Mouse (Mus musculus): ENCODE measurements around the gene Ubqln3. TPM values are rescaled to one million over a fixed set of nuclear protein-coding genes. Genes with fewer than 3 reads are reported as not detected.

Ubqln3 gene
- total RNA-seq (2021), result not detected

DNA sequence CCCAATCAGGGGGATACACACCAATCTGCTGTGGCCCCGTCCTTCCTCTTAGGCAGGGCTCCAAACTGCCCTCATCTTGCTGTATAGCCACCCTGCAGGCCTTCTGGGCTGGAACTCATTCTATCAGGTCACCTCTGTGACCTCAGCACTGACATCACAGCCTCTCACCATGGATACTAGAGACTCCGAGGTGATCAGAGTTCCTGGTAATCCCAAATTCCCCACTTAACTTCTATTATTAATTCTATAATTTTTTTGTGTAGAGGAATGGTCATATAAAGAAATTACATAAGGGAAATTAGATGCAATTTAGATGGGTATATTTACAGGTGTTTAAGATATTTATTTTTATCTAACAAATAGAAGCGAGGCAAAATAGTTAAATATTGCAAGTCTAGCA lies at the start of gene Ubqln3:
TSS of gene Ubqln3 (minus strand) at position 101 of the 400 bp plus-strand sequence.
- intact Hi-C loops (cut with DNase I), result no loop called here
- DNase-seq, result no peak

DNA sequence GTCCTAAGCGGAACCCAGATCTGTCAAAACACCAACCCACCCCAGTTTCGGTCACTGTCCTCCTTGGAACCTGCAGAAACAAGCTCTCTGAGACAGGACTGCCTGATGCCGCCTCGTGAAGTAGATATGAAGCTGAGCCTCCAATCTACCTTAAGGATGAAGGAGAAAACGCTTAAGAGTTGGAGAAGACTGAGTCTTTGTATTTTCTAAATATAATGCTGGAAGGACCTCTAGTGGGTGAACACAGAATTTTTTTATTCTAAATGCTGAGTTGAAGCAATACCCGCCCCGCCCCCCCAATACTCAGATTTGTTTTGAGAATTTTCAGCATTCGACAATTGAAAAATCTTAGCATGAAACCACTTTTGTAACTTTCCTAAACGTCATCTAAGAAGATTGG lies 48.2 kb upstream of the Ubqln3 start:
- no peak for DNase-seq
- intact Hi-C loops (cut with DNase I), result no loop called here

DNA sequence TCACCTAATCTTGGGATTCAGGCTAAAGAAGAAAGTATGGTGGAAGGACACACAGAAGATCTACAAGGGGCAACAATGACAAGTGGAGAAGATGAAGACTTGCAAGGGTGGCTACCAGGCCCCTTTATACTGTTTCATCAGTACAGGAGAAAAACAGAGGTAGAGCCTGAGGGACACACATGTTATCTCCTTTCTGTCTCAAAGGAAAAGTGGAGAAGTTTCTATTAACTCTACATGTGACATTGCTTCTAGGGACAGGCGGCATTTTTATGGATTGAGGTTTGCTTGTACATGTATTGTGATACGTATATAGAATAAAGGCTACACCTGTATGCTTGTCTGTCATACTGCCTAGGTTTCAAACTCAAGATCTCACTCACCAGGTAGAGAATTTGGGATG lies 40.2 kb upstream of the Ubqln3 start, which contains the start of gene Olfr648:
TSS of gene Olfr648 (minus strand) at position 101 of the 400 bp plus-strand sequence.
- intact Hi-C loops (cut with DNase I), result no loop called here

DNA sequence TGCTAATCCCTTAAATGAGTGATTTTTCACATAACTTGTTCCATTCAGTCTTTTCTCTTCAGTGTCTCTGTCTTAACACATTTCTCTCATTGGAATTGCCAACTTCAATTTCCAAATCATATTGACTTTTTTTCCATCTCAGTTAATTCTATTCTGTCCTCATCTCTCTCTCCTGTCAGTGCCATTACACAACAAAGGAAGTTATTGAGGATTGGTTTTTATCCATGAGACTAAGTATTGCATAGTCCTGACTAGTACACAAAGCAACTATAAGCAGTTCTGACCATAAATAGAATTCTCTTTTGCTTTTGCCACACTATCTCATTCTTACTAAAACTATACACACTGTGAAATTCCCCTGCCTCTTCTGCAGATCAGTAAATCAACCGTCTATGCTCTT lies 36.0 kb upstream of the Ubqln3 start:
- DNase-seq, result no peak
- intact Hi-C loops (cut with DNase I), result no loop called here

More for the DNA sequence above, 40.2 kb upstream of the Ubqln3 start, which contains the start of gene Olfr648:
- no peak for DNase-seq

DNA sequence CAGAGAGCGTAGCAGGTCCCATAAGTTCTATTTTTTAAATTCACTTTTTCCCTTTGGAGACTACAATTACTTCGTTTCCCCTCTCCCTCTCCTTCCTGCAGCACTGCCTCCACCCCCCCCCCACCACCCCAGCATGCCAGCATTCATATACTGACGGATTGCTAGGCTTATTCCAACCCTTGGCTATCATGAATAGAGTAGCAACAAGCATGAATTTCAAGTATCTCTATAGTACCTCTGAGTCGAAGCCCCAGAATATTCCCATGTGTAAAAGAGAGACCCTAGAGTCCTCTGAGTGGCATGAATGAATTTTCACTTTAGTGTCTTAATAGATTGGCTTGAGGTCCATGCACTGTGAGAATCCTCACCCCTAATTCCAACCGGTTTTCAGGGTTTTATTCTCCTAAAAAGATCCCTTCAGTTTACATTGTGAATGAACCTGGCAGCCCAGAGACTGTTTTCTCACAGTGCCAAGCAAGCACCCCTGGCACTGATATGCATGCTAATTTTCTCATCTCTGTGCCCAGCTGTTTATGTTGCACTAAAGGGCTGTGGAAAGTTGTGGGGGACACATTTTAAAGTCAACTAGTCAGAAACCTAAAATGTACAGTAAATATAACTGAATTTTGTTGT lies 35.5 kb upstream of the Ubqln3 start:
- intact Hi-C loops (cut with DNase I), result no loop called here
- no peak for DNase-seq

DNA sequence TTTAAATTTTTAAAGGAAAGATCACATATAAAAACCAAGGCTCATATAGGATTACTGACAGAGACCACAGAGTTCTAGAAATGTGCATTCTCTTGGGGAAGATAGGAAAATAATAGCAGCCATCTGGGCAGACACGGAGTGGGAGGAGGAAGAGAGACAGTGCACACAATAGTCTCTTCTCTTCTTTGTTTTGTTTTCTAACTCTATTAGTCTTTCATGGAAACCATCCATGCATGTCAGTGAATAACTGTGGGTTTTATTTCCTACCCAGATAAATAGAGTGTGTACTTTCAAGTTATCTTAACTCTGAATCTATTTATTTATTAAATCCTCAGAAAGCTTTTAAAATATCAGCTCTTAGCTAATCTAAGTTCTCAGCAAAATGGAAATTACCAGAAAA lies 32.0 kb upstream of the Ubqln3 start:
- no peak for DNase-seq
- intact Hi-C loops (cut with DNase I), result no loop called here

- no peak for DNase-seq
- intact Hi-C loops (cut with DNase I), result no loop called here
Observed at GRCm38 (mm10) chr7:104169634-104170204, 26.6 kb upstream of the Ubqln3 start.

- intact Hi-C loops (cut with DNase I), result no loop called here
- no peak for DNase-seq
Observed at GRCm38 (mm10) chr7:104167105-104167504, 24.0 kb upstream of the Ubqln3 start.

DNA sequence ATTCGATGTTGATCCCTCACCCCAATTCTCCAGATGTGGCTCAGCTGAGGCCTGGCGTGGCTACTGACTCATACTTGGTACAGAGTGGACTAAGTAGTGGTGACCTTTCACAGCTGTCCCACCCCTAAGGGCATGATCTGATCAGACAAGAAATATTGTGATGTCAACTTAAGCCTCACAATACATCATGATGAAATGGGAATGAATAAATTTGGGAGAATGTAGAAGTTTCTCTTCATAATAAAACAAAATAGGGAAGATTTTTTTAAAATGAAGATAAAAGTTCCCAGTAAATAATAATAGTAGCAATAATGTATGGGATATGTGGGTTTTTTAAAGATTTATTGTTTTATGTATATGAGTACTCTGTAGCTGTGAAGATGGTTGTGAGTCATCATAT lies 7.4 kb upstream of the Ubqln3 start, which contains the start of gene Ubqlnl:
TSS of gene Ubqlnl (minus strand) at position 101 of the 400 bp plus-strand sequence.
- intact Hi-C loops (cut with DNase I), result no loop called here
- no peak for DNase-seq

- intact Hi-C loops (cut with DNase I), result no loop called here
- DNase-seq, result no peak
Observed at GRCm38 (mm10) chr7:104137305-104137704, 5.8 kb downstream of the Ubqln3 start, which contains the start of gene Olfr643. Gene Olfr643 (minus strand): TSS chr7:104137405.

DNA sequence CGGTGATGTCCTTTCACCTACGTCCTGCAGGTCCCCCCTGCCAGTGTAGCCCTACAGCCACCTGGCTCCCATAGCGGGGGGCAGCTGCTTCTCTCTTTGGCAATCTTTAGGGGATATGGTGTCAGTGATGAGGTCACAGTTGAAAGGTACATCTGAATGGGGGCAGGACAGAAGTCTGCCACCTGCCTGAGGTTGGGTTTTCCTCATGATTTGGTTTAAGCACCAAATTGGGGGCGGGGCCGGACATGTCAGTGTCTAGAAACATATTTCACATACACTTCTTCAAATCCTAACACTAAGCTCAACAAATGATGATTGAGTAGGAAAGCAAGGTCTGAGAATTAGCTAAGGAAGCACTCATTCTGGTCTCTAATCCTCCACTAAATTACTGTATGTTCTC lies 13.4 kb downstream of the Ubqln3 start, which contains the start of gene Ubqln5:
TSS of gene Ubqln5 (minus strand) at position 101 of the 400 bp plus-strand sequence.
- intact Hi-C loops (cut with DNase I), result no loop called here
- no peak for DNase-seq

DNA sequence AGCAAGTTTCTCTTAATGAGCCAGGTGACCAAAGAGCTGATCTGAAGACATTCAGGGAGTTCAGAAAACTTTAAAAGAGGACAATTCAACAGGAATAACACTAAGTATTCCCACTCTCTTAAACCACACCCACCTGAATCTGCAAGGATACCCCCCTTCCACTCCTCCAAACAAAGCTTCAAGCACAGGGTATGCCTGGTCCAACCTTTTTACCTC lies 38.4 kb downstream of the Ubqln3 start, which contains the start of gene Olfr646:
TSS of gene Olfr646 (plus strand) at position 117 of the 216 bp plus-strand sequence.
- intact Hi-C loops (cut with DNase I), result no loop called here
- no peak for DNase-seq

- intact Hi-C loops (cut with DNase I), result no loop called here
- no peak for DNase-seq
Observed at GRCm38 (mm10) chr7:104103913-104104756, 38.9 kb downstream of the Ubqln3 start.

Other genes starting within 250 kb of the Ubqln3 start
- not detected for gene Olfr64, start 248.8 kb downstream of the Ubqln3 start, total RNA-seq (2021)
- gene Olfr65, start 239.8 kb downstream of the Ubqln3 start, total RNA-seq (2021), result not detected
- gene Olfr631, start 214.5 kb downstream of the Ubqln3 start, total RNA-seq (2021), result not detected
- gene Olfr632, start 208.9 kb downstream of the Ubqln3 start, total RNA-seq (2021), result not detected
- not detected for gene Olfr633, start 198.8 kb downstream of the Ubqln3 start, total RNA-seq (2021)
- not detected for gene Olfr635, start 172.1 kb downstream of the Ubqln3 start, total RNA-seq (2021)
- not detected for gene Olfr638, start 144.5 kb downstream of the Ubqln3 start, total RNA-seq (2021)
- not detected for gene Olfr639, start 126.0 kb downstream of the Ubqln3 start, total RNA-seq (2021)
- gene Olfr640, start 117.7 kb downstream of the Ubqln3 start, total RNA-seq (2021), result not detected
- not detected for gene Olfr641, start 107.8 kb downstream of the Ubqln3 start, total RNA-seq (2021)
- gene Olfr642, start 90.6 kb downstream of the Ubqln3 start, total RNA-seq (2021), result not detected
- not detected for gene 4930516K23Rik, start 81.8 kb downstream of the Ubqln3 start, total RNA-seq (2021)
- not detected for gene Olfr644, start 71.4 kb downstream of the Ubqln3 start, total RNA-seq (2021)
- gene Olfr645, start 57.8 kb downstream of the Ubqln3 start, total RNA-seq (2021), result not detected
- gene Olfr646, start 38.4 kb downstream of the Ubqln3 start, total RNA-seq (2021), result not detected
- not detected for gene Ubqln5, start 13.5 kb downstream of the Ubqln3 start, total RNA-seq (2021)
- gene Olfr643, start 5.9 kb downstream of the Ubqln3 start, total RNA-seq (2021), result not detected
- gene Ubqlnl, start 7.3 kb upstream of the Ubqln3 start, total RNA-seq (2021), result not detected
- gene Olfm5, start 21.6 kb upstream of the Ubqln3 start, total RNA-seq (2021), result not detected
- not detected for gene Olfr648, start 40.1 kb upstream of the Ubqln3 start, total RNA-seq (2021)
- gene Olfr649, start 52.7 kb upstream of the Ubqln3 start, total RNA-seq (2021), result not detected
- gene Trim6, start 75.5 kb upstream of the Ubqln3 start, total RNA-seq (2021), result under 1 TPM; 0.14 to 0.89 TPM
- 1 to 10 TPM; 4.0 to 6.1 TPM for gene Trim34a, start 101.2 kb upstream of the Ubqln3 start, total RNA-seq (2021)
- 1 to 10 TPM; 2.0 to 3.0 TPM for gene Trim5, start 144.8 kb upstream of the Ubqln3 start, total RNA-seq (2021)
- 1 to 10 TPM; 6.6 to 9.2 TPM for gene Trim12a, start 172.2 kb upstream of the Ubqln3 start, total RNA-seq (2021)
- under 1 TPM; 0.36 to 0.54 TPM for gene Trim34b, start 186.2 kb upstream of the Ubqln3 start, total RNA-seq (2021)
- gene Trim12c, start 210.1 kb upstream of the Ubqln3 start, total RNA-seq (2021), result 1 to 10 TPM; 5.1 to 5.3 TPM
- gene Trim30b, start 226.6 kb upstream of the Ubqln3 start, total RNA-seq (2021), result under 1 TPM; 0.11 to 0.22 TPM

All from heart, postnatal 36 days (tissue).